Mouse (Mus musculus) megakaryocyte, embryonic 14.5 days (primary cell): ENCODE data around the gene Tenm4.

ENCODE experiments used
- FLI1 ChIP-seq: IDR thresholded peaks from 2 replicates; pipeline ENCODE4 v1.6.1; 2012; ENCODE audit warnings: low read length, inconsistent platforms, mixed read lengths
- GATA1 ChIP-seq: IDR thresholded peaks from 3 replicates; pipeline ENCODE4 v1.6.1; 2012; ENCODE audit warnings: mixed read lengths, low read length, inconsistent platforms, borderline replicate concordance

GRCm38 (mm10) chr7:96265941-96266340 is 94.9 kb downstream of the Tenm4 start:
- TF ChIP-seq GATA1 (no peak), FLI1 (no peak)
